Mouse (Mus musculus): ENCODE results near the gene Prkd2.

Gene Prkd2

DNA sequence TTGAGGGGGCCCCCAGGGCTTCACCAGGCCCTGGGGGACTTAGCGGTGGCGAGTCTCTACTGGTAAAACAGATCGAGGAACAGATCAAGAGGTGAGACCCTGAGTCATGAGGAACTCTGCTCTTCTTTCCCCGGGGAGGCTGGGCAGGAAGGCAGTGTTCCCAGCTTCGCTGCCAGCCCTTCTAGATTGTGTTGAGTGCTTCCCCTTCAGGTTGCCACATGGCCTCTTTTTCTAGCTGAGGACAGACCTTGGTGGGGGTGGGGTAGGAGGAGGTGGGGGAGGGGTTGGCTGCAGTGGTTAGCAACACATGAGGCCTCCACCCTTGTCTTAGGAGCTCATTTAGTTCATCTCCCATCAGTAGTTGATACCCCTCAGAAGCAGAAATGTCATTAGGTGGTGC lies 16.1 kb upstream of the Prkd2 start:
- in situ Hi-C loops (cut with MboI, MseI), result loop anchor here (5.0 kb wide), 1 partner anchor 79 kb away; no protein-coding TSS in a partner anchor

GRCm38 (mm10) chr7:16827274-16827673 lies 15.4 kb upstream of the Prkd2 start:
- in situ Hi-C loops (cut with MboI, MseI), result loop anchor here (5.0 kb wide), 1 partner anchor 80 kb away; no protein-coding TSS in a partner anchor

- in situ Hi-C loops (cut with MboI, MseI), result no loop called here
Observed at GRCm38 (mm10) chr7:16830449-16830848, 12.3 kb upstream of the Prkd2 start.

DNA sequence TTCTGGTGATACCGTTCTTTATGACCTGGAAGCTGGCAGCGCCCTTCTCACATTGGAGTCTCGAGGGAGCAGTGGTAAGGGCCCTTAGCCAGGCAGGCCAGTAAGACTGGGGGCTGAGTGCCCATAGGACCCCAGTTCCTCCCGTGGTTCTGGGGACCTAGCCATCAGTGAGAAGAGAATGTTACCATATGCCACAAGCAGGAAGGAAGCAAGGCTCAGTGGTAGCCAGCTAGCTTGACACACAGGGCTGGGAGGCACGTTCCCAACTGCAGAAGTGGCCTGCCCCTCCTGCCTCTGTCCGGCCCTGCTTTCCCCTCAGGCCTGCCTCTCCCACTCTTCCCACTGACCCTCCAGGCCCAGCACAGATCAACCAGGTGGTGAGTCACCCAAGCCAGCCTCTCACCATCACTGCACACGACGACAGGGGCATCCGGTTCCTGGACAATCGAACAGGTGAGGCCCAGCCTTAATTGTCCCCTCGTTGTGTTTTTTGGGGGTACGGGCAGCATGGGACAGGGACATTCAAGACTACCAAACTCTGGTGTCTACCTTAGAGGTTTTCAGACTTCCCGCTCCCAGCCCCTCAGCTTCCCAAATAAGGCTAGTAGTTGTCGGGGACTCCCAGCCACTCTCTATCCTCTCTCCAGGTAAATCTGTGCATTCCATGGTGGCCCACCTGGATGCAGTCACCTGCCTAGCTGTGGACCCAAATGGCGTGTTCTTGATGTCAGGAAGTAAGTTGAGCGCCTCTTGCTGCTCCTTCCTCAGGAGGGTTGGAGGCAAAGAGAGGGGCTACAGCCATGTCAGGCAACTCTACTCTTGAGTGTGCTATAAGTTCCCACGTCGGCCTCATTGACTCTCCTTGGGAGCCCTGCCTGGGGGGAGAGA lies 4.5 kb upstream of the Prkd2 start:
- in situ Hi-C loops (cut with MboI, MseI), result no loop called here

DNA sequence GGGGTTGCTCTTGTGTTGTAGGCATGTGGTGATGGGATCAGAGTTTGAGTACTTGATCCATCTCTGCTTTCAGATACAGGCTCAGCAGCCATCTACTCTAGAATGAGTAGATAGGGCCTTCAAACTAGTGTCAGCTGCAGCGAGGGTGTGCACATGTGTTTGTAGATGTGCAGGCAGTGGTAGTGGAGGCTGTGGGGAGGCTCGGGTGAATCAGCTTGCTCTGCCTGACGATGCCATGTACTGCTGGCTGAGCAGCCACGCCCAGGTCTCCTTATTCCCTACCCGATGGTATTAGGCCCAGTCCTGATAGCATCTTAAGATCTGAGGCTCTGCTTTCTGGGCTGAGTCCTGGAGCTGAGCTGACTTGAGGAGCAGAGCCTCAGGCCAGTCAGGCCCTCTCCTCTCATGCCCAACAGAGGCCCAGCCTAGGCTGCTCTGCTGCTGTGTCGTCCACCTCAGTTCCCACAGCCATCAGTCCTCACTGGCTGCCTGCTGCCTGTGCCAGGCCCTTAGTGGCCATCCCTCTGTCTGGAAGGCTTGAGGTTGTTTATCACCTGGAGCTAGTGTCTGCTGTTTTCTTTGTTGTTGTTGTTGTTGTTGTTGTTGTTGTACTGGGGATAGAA lies 3.8 kb upstream of the Prkd2 start:
- in situ Hi-C loops (cut with MboI, MseI), result no loop called here

- in situ Hi-C loops (cut with MboI, MseI), result no loop called here
Observed at GRCm38 (mm10) chr7:16839427-16840108, 3.1 kb upstream of the Prkd2 start.

DNA sequence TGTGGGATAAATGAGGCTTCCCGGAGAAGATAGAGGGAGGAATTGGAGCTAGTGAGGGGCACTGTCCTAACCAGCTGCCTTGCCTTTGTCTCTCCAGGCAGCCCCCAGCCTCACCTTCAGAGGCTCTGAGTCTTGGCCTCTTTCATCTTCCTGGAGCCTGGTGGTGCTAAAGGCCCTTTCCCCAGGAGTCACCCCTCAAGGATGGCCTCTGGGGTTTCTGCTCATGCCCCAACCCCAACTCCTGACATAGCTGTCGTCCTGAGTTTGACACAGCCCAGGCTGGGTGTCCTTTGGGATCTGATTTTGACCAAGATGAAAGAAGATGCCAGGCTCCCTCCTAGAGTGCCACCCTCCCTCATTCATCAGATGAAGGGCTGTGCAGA lies 2.6 kb upstream of the Prkd2 start:
- in situ Hi-C loops (cut with MboI, MseI), result no loop called here

GRCm38 (mm10) chr7:16841078-16841477 lies 1.6 kb upstream of the Prkd2 start:
- in situ Hi-C loops (cut with MboI, MseI), result no loop called here

DNA sequence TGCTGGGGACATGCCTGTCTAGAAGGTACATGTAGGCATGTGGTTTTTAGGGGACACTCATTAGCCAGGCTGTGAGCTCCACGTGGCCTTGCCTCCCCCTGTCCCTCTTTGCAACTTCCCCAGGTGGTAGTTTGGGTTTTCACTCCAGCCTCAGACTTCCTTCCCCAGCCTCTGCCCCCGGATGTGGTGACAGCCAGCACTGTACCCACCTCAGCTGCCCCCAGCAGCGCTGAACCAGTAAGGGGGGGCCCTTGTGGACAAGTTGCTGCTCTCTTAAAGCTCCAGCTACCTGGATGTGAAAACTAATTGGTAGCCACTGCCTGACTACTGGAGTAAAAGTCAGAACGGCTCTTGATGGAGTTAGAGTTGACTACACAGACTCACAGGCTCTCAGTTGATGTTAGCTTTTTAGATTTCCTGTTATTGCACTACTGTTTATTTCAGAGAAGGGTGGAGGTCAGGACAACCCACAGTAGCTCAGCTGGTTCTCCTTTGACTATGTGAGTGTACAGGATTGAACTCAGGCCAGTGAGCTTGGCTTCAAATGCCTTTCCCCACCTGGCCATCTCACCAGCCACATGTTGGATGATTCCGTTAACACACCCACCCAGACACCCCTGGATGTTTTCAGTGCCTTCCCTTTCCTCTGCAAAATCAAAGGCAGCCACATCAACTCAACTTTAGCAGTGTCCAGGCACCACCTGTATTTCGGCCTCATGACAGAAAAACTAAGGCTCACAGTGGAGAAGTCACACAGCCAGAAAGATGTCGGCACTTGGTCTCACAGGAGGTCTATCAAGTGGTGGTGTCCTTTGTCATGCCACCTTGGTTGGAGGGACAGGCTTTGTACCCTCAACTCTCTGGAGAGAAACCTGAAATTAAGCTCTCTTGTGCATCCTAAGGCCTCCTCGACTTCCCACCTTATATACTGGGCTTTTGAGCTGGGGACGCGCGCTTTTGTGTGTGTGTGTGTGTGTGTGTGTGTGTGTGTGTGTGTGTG lies 841 bp upstream of the Prkd2 start:
- in situ Hi-C loops (cut with MboI, MseI), result no loop called here

DNA sequence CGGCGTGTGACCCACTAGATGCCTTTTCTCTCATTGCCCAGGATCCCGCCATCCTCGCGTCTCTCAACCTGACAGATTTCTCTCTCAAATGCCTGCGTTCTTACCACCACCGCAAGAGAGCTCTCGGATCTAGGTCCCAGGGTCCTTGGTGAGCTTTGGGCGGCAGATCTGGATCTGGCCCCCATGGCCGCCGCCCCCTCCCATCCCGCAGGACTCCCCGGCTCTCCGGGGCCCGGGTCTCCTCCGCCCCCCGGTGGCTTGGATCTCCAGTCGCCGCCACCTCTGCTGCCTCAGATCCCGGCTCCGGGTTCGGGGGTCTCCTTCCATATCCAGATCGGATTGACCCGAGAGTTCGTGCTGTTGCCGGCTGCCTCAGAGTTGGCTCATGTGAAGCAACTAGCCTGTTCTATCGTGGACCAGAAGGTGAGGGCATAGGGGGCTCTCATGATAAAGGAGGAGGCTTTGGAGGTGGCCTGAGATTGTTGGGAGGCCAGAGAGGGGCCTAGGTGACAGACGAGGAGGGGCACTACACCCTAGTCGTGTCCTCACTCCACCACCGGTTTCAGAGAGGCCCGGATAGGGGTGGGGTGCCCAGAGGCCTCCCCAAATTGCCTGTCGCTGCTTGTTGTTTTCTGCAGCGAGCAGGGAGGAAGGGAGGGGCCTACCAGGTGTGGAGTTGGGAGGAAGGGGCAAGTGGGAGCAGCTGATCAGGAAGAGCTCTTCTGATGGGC lies 904 bp downstream of the Prkd2 start:
- in situ Hi-C loops (cut with MboI, MseI), result no loop called here

- in situ Hi-C loops (cut with MboI, MseI), result no loop called here
Observed at GRCm38 (mm10) chr7:16844696-16845071, 2.0 kb downstream of the Prkd2 start.

DNA sequence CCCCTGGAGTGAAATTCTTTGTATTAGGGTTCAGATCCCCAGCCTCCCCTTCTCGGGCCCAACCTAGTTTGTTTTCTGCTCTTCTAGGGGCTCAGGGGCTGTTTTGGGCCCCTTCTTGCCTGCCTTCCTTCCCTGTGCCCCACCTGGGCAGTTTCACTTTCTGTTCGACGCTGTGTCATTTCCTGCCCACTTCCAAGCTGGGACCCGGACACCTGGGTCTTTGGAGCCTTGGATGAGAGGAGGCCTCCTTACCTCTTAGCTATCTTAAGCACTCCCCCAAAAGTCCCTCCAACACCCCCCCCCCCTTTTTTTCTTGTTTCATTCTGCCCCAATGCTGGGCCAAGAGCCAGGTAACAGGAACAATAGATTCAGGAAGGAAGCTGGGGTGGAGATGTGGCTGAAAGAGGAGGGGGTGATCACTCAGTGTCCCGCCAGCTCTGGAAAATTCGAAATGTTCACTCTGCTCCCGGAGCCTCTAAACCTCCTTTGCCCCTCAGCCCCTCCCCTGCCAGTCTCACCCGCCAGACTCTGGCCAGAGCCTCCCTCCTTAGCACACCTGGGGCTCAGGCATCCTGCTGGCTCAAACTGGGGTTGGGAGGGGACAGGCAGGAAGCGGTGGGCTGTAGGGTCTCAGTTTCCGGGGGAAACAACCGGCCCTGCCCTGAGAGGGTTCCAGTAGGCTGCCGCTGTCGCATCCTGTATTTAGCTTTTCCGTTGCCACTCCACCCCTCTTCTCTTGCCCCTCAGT lies 2.5 kb downstream of the Prkd2 start:
- in situ Hi-C loops (cut with MboI, MseI), result no loop called here

DNA sequence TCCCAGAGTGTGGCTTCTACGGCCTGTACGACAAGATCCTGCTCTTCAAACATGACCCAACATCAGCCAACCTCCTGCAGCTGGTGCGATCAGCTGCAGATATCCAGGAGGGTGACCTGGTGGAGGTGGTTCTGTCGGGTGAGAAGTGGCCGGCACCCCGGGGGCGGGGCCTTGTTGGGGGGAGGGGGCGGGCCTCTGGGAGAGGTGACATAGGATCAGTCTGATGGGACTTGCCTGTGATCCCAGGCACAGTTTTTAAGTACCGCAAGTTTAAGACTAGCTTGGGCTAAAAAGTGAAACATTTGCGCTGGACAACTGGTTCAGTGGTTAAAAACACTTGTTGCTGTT lies 3.1 kb downstream of the Prkd2 start:
- in situ Hi-C loops (cut with MboI, MseI), result no loop called here

DNA sequence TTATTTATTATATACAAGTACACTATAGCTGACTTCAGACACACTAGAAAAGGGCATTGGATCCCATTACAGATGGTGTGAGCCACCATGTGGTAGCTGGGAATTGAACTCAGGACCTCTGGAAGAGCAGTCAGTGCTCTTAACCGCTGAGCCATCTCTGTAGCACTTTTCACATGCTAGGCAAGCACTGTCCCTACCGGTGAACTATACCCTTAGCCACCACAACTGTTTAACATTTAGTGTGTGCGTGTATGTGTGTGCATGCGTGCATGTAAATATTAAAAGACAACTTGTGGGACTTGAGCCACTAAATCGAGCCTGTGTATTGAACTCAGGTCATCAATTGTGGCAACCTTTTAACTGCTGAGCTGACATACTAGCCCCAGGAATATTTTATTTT lies 4.1 kb downstream of the Prkd2 start:
- in situ Hi-C loops (cut with MboI, MseI), result no loop called here

DNA sequence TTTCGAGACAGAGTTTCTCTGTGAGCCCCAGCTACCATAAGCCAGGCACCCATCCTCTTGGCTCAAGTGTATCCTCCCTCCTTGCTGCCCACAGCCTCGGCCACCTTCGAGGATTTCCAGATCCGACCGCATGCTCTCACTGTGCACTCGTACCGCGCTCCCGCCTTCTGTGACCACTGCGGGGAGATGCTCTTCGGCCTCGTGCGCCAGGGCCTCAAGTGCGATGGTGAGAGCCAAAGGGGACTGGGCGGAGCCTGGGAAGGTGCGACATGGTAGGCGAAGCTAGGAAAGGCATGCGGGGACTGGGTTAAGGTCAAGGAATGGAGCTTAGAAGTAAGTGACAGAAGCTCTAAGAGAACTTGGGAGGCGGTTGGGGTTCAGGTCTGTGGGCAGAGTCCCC lies 4.8 kb downstream of the Prkd2 start:
- in situ Hi-C loops (cut with MboI, MseI), result no loop called here

DNA sequence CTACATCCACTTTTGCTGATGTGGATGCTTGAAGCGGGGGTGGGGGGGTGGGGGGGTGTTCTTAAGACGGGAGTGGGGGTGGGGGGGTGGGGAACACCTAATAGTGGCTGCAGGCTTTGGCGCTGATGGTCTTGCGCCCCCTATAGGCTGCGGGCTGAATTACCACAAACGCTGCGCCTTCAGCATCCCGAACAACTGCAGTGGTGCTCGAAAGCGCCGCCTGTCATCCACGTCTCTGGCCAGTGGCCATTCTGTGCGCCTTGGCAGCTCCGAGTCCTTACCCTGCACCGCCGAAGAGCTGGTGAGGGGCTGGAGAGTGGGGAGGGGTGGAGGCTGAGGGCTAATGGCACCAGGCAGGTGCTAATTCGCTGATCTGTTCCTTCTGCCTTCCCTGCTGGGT lies 5.9 kb downstream of the Prkd2 start:
- in situ Hi-C loops (cut with MboI, MseI), result no loop called here

DNA sequence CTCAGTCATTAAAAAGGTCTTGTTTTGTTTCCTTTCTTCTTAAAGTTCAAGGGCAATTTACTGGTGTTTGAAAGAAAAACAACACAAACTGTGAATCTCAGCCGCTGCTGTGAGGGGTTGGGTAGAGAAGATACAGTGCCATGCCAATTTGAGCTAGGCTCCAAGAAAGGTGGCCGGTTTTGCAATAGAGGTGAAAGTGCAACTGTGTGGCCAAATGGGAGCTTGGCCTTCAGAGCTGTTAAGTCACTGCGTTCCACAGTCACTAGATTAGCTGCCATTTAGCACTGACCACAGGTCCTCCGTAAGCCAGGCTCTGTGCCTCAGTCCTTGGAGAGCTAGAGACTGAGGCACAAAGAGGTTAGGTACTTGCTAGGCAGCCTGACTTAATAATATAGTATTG lies 8.9 kb downstream of the Prkd2 start:
- in situ Hi-C loops (cut with MboI, MseI), result no loop called here

- in situ Hi-C loops (cut with MboI, MseI), result no loop called here
Observed at GRCm38 (mm10) chr7:16853302-16853831, 10.7 kb downstream of the Prkd2 start.

- in situ Hi-C loops (cut with MboI, MseI), result loop anchor here (5.0 kb wide), 1 partner anchor 64 kb away; the partner anchor contains the start of gene Calm3
Observed at GRCm38 (mm10) chr7:16858336-16858735, 15.6 kb downstream of the Prkd2 start.

All from T-helper 2 cell (primary cell).